Mouse (Mus musculus): Measurements from ENCODE around the gene Kif23.

GRCm38 (mm10) chr9:61872246-61872941 lies 74.2 kb downstream of the Kif23 start:
- TF ChIP-seq EP300 (IDR thresholded peaks at IDR 0.05) (no peak), CTCF (IDR thresholded peaks at IDR 0.05) (no peak)
